Mouse (Mus musculus) MEL (cell line): ENCODE measurements around the gene Kdm6b. TPM values are rescaled to one million over a fixed set of nuclear protein-coding genes. Genes with fewer than 3 reads are reported as not detected.
A peak's percentile ranks its signal among the peaks of the same experiment; 100 is the strongest.
"Not testable (repeated sequence)": the region's sequence is repeated elsewhere in the genome, so short reads cannot be mapped to it uniquely, and the experiment has no call there.

Source experiments
- DNase-seq: peaks from one replicate; pipeline ENCODE4 v3.0.0; 2011; ENCODE audit warnings: low read depth, low spot score
- H3K27ac ChIP-seq: 2 replicates; pipeline ENCODE4 v1.5.1; 2012; ENCODE audit warnings: low read depth, mild to moderate bottlenecking, control low read depth, low read length, moderate library complexity; ENCODE audit not compliant: control insufficient read depth
- H3K27me3 ChIP-seq, 2 experiments: fragments of 150-350 bp in 1 of 2; sonication (generic) in 1 of 2; 2 replicates each; pipeline ENCODE4 v1.6.1; 2012; ENCODE audit warnings: low read length in 2 of 2, mild to moderate bottlenecking in 2 of 2, improper control_type of control experiment in 1 of 2, moderate library complexity in 1 of 2; ENCODE audit not compliant: insufficient read depth in 2 of 2, control insufficient read depth in 1 of 2
- H3K36me3 ChIP-seq, 2 experiments: 2 replicates each; pipeline ENCODE4 v1.6.1; 2012 to 2014; ENCODE audit warnings: low read length in 2 of 2, improper control_type of control experiment in 1 of 2, inconsistent platforms in 1 of 2, mild to moderate bottlenecking in 1 of 2; ENCODE audit not compliant: insufficient read depth in 2 of 2, control insufficient read depth in 1 of 2
- H3K4me1 ChIP-seq, 2 experiments: fragments of 150-350 bp in 1 of 2; sonication (generic) in 1 of 2; 2 replicates each; pipeline ENCODE4 v1.6.1; 2012; ENCODE audit warnings: low read length in 2 of 2, improper control_type of control experiment in 1 of 2, mild to moderate bottlenecking in 1 of 2; ENCODE audit not compliant: insufficient read depth in 2 of 2, control insufficient read depth in 1 of 2
- H3K4me3 ChIP-seq, 2 experiments: fragments of 150-350 bp in 1 of 2; sonication (generic) in 1 of 2; 2 replicates each; pipeline ENCODE4 v1.5.1; 2012; ENCODE audit warnings: low read depth in 2 of 2, low read length in 2 of 2, mild to moderate bottlenecking in 2 of 2, moderate library complexity in 2 of 2, control low read depth in 1 of 2, improper control_type of control experiment in 1 of 2; ENCODE audit not compliant: control insufficient read depth in 1 of 2, insufficient read depth in 1 of 2
- H3K79me2 ChIP-seq: 2 replicates; pipeline ENCODE4 v1.6.1; 2012; ENCODE audit warnings: mild to moderate bottlenecking, low read length, moderate library complexity; ENCODE audit not compliant: control insufficient read depth, poor library complexity, insufficient read depth
- H3K9ac ChIP-seq: 2 replicates; pipeline ENCODE4 v1.6.1; 2012; ENCODE audit warnings: low read depth, mild to moderate bottlenecking, control low read depth, low read length, moderate library complexity; ENCODE audit not compliant: control insufficient read depth, poor library complexity, severe bottlenecking
- H3K9me3 ChIP-seq: fragments of 150-350 bp; sonication (generic); replicated peaks from 2 replicates; pipeline ENCODE4 v1.6.1; 2012; ENCODE audit warnings: mild to moderate bottlenecking, low read length, improper control_type of control experiment, moderate library complexity; ENCODE audit not compliant: insufficient read depth
- CHD2 ChIP-seq: IDR thresholded peaks from 2 replicates; pipeline ENCODE4 v1.6.1; 2011; ENCODE audit warnings: low read length, improper control_type of control experiment
- CTCF ChIP-seq, 3 experiments: IDR thresholded peaks in 2 of 3; conservative IDR thresholded peaks in 1 of 3; 2 replicates each; pipeline ENCODE4 v1.5.1; 2011 to 2012; ENCODE audit warnings: low read length in 3 of 3, low read depth in 2 of 3, mild to moderate bottlenecking in 2 of 3, improper control_type of control experiment in 1 of 3, inconsistent platforms in 1 of 3, mixed read lengths in 1 of 3, moderate library complexity in 1 of 3; ENCODE audit not compliant: control insufficient read depth in 1 of 3, insufficient read depth in 1 of 3, poor library complexity in 1 of 3, severe bottlenecking in 1 of 3
- E2F4 ChIP-seq: IDR thresholded peaks from 2 replicates; pipeline ENCODE4 v1.6.1; 2011; ENCODE audit warnings: low read depth, low read length, improper control_type of control experiment, borderline replicate concordance
- ELF1 ChIP-seq: IDR thresholded peaks from 2 replicates; pipeline ENCODE4 v1.6.1; 2014; ENCODE audit warnings: low read depth, mild to moderate bottlenecking, inconsistent platforms, low read length, improper control_type of control experiment, moderate library complexity
- ETS1 ChIP-seq: IDR thresholded peaks from 2 replicates; pipeline ENCODE4 v1.6.1; 2012; ENCODE audit warnings: low read depth, mild to moderate bottlenecking, inconsistent platforms, low read length, improper control_type of control experiment, moderate library complexity
- GABPA ChIP-seq: IDR thresholded peaks from 2 replicates; pipeline ENCODE4 v1.6.1; 2012; ENCODE audit warnings: low read depth, mild to moderate bottlenecking, inconsistent platforms, low read length, improper control_type of control experiment, moderate library complexity
- HCFC1 ChIP-seq: IDR thresholded peaks from 2 replicates; pipeline ENCODE4 v1.6.1; 2012; ENCODE audit warnings: low read depth, mild to moderate bottlenecking, inconsistent platforms, low read length, improper control_type of control experiment, moderate library complexity
- JUND ChIP-seq: IDR thresholded peaks from 2 replicates; pipeline ENCODE4 v1.6.1; 2011; ENCODE audit warnings: low read depth, mild to moderate bottlenecking, improper control_type of control experiment, low read length
- KAT2A ChIP-seq: conservative IDR thresholded peaks from 2 replicates; pipeline ENCODE4 v1.6.1; 2012; ENCODE audit warnings: low read depth, low read length, improper control_type of control experiment, inconsistent platforms
- MAFK ChIP-seq: IDR thresholded peaks from 2 replicates; pipeline ENCODE4 v1.6.1; 2011; ENCODE audit warnings: low read depth, mild to moderate bottlenecking, low read length, improper control_type of control experiment, borderline replicate concordance
- MAX ChIP-seq: IDR thresholded peaks from 2 replicates; pipeline ENCODE4 v1.6.1; 2011; ENCODE audit warnings: low read length, improper control_type of control experiment
- MXI1 ChIP-seq: IDR thresholded peaks from 2 replicates; pipeline ENCODE4 v1.6.1; 2011; ENCODE audit warnings: mild to moderate bottlenecking, low read depth, low read length, improper control_type of control experiment
- MYB ChIP-seq: IDR thresholded peaks from 2 replicates; pipeline ENCODE4 v1.6.1; 2011; ENCODE audit warnings: mild to moderate bottlenecking, low read depth, low read length, improper control_type of control experiment
- MYC ChIP-seq: IDR thresholded peaks from 2 replicates; pipeline ENCODE4 v1.6.1; 2011; ENCODE audit warnings: low read depth, mild to moderate bottlenecking, low read length, improper control_type of control experiment, moderate library complexity
- NELFE ChIP-seq: IDR thresholded peaks from 2 replicates; pipeline ENCODE4 v1.6.1; 2011; ENCODE audit warnings: low read depth, low read length, improper control_type of control experiment
- NRF1 ChIP-seq: IDR thresholded peaks from 2 replicates; pipeline ENCODE4 v1.6.1; 2014; ENCODE audit warnings: low read depth, mild to moderate bottlenecking, inconsistent platforms, low read length, improper control_type of control experiment, moderate library complexity; ENCODE audit not compliant: poor library complexity, insufficient read depth, severe bottlenecking
- POLR2A ChIP-seq, 2 experiments: IDR thresholded peaks; 2 replicates each; pipeline ENCODE4 v1.6.1; 2011 to 2012; ENCODE audit warnings: low read length in 2 of 2, mild to moderate bottlenecking in 2 of 2, control low read depth in 1 of 2, improper control_type of control experiment in 1 of 2, low read depth in 1 of 2, moderate library complexity in 1 of 2; ENCODE audit not compliant: control insufficient read depth in 1 of 2, insufficient read depth in 1 of 2, poor library complexity in 1 of 2
- POLR2AphosphoS5 ChIP-seq: IDR thresholded peaks from 2 replicates; pipeline ENCODE4 v1.6.1; 2012; ENCODE audit warnings: low read depth, borderline replicate concordance, mild to moderate bottlenecking, inconsistent platforms, low read length, moderate library complexity, mixed read lengths
- RAD21 ChIP-seq: IDR thresholded peaks from 2 replicates; pipeline ENCODE4 v1.6.1; 2011; ENCODE audit warnings: mild to moderate bottlenecking, low read depth, low read length, improper control_type of control experiment
- RCOR1 ChIP-seq: IDR thresholded peaks from 2 replicates; pipeline ENCODE4 v1.6.1; 2012; ENCODE audit warnings: low read depth, mild to moderate bottlenecking, inconsistent platforms, low read length, improper control_type of control experiment
- SIN3A ChIP-seq: IDR thresholded peaks from 2 replicates; pipeline ENCODE4 v1.6.1; 2012; ENCODE audit warnings: low read length, improper control_type of control experiment, inconsistent platforms
- SMC3 ChIP-seq: IDR thresholded peaks from 2 replicates; pipeline ENCODE4 v1.6.1; 2011; ENCODE audit warnings: low read depth, low read length, improper control_type of control experiment
- TAL1 ChIP-seq: IDR thresholded peaks from 2 replicates; pipeline ENCODE4 v1.6.1; 2012; ENCODE audit warnings: mild to moderate bottlenecking, inconsistent platforms, low read length, moderate library complexity, mixed read lengths
- TBP ChIP-seq: IDR thresholded peaks from 2 replicates; pipeline ENCODE4 v1.8.0; 2011; ENCODE audit warnings: low read depth, low read length, improper control_type of control experiment
- TCF12 ChIP-seq: IDR thresholded peaks from 2 replicates; pipeline ENCODE4 v1.6.1; 2014; ENCODE audit warnings: low read depth, mild to moderate bottlenecking, inconsistent platforms, low read length, improper control_type of control experiment, moderate library complexity
- ZNF384 ChIP-seq: IDR thresholded peaks from 2 replicates; pipeline ENCODE4 v1.6.1; 2012; ENCODE audit warnings: low read depth, mild to moderate bottlenecking, inconsistent platforms, low read length, improper control_type of control experiment
- polyA plus RNA-seq, 2 experiments: library from polyadenylated mRNA; stranded (reverse) in 1 of 2; unstranded in 1 of 2; fragments of >175 nt in 1 of 2; fragments of >200 nt in 1 of 2; gene quantifications; 2 replicates each; pipeline versions ENCODE4 v1.2.1 to v1.2.4; 2012; ENCODE audit warnings: low replicate concordance in 2 of 2, low read depth in 1 of 2; ENCODE audit not compliant: insufficient read length in 2 of 2, insufficient read depth in 1 of 2, missing spikeins in 1 of 2
- total RNA-seq: library from RNA; depleted of rRNA; stranded (reverse); fragments of 300-350 nt; gene quantifications from 2 replicates; pipeline ENCODE4 v1.2.3, GENCODE M21; 2012

Gene Kdm6b
- total and polyA plus RNA-seq, 3 experiments, result 5.8 to 43.4 (median 25.0) TPM

DNA sequence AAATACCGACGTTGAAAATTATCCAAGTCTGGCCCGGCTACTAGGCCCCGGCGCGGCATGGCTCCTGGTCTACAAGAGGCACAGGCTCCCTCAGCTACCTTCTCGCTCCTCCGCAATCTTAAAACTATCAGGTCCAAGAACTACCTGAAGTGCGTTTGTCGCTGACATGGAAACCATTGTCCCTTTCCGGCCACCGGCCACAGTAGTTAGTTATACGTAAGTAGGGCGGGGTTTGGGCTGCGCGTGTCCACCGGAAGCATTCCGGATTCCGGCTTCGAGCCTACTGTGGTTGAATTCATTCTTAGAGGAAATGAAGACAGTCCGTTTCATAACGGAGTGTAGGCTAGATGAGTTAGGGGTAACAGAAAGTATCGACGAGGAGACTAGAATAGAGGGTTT is 18.2 kb downstream of the Kdm6b start, which contains the start of the genes Naa38 and Cyb5d1:
TSS of gene Naa38 (plus strand) at position 253 of the 399 bp plus-strand sequence.
TSS of gene Cyb5d1 (minus strand) at position 397 of the 399 bp plus-strand sequence.
- H3K27ac ChIP-seq, result peak within 1 kb of the TSS; percentile 88
- H3K27me3 ChIP-seq, H3K9me3 ChIP-seq, H3K36me3 ChIP-seq, H3K4me1 ChIP-seq, H3K79me2 ChIP-seq: not testable (repeated sequence)
- peak within 1 kb of the TSS; percentile 85 for H3K9ac ChIP-seq
- peak within 1 kb of the TSS; percentile 54 to 67 for H3K4me3 ChIP-seq
- peak; percentile 97 for DNase-seq
- TF ChIP-seq ETS1, result peak; percentile 44; the same call in 1 of the 2 replicates
- TF ChIP-seq MYC, result peak; percentile 87
- TF ChIP-seq MYB, result 0 out of 2 replicates have a peak, but pooled peaks have one; percentile 30
- TF ChIP-seq ELF1, result peak; percentile 79
- TF ChIP-seq MXI1, result peak; percentile 71
- peak in 1 of 2 experiments; percentile 35; a peak in 1 of 4 replicates for TF ChIP-seq POLR2A (IDR thresholded peaks at IDR 0.05; ENCODE audit: control insufficient read depth in 1 of 2, insufficient read depth in 1 of 2, low read depth in 1 of 2, low read length in 2 of 2, poor library complexity in 1 of 2)
- TF ChIP-seq SIN3A, result peak; percentile 84
- 0 out of 2 replicates have a peak, but pooled peaks have one; percentile 29 for TF ChIP-seq MAX
- peak; percentile 61 for TF ChIP-seq NELFE
- TF ChIP-seq HCFC1, result peak; percentile 73
- peak; percentile 49; the same call in 1 of the 2 replicates for TF ChIP-seq NRF1

DNA sequence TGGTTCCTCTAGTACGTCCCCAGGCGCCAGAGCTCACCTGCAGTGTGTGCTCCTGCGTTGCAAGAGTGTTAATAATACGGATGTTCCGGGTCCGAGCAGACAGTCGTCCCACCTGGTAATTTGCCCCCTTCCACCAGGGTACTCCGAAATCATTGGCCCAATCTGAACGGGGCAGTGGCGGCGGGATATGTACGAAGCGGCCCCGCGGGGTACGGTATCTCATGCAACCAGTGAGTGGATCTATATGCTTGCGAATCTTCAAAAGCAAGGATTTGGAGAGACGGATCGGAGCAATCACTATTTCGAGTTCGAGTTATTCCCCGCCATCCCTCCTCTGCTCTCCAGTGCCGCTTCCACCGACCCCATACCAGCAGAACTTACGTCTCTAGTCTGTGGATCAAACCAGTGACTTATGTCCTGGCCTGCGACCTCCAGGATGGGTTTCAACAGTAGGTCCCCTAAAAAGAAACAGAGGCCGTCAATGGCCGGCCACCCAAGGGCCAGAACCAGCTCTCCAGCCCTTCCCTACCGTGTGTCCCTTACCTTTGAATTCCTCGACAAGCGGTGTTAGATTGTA is 18.8 kb downstream of the Kdm6b start:
- H3K36me3 ChIP-seq, H3K4me1 ChIP-seq, H3K27me3 ChIP-seq, H3K9me3 ChIP-seq, H3K79me2 ChIP-seq: not testable (repeated sequence)
- H3K27ac ChIP-seq, result peak overlapping the region; percentile 88
- peak; percentile 48 for DNase-seq
- peak overlapping the region; percentile 52 to 67 for H3K4me3 ChIP-seq
- TF ChIP-seq SIN3A, result peak; percentile 3; the same call in 1 of the 2 replicates
- peak overlapping the region; percentile 78 for H3K9ac ChIP-seq

DNA sequence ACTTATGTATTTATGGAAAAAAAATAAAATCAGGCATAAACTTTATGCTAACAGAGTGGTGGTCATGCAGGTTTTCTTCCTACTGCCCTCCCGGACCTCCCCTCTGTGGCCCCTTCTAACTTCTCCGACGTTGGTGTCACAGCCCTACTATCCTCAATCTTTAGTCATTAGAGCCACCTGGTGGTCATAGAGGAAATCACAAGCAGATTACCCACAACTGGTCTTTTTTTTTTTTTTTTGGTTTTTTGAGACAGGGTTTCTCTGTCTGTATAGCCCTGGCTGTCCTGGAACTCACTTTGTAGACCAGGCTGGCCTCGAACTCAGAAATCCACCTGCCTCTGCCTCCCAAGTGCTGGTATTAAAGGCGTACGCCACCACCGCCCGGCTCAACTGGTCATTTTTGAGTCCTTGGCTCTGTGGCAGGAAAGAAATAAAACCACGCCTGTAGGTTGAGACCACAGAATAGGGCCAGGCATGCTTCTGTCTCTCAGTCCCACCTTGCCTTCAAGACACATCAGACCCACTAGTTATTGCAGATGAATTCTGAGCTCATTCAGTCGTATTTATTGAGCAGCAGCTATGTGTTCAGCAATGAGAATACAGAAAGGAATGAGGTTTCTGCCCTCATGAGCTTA is 23.0 kb downstream of the Kdm6b start:
- H3K27ac ChIP-seq, result no peak overlapping the region
- no peaks in the 10 kb centered on the region for H3K4me1 ChIP-seq
- H3K4me3 ChIP-seq, result no peak overlapping the region
- no peaks in the 10 kb centered on the region for H3K27me3 ChIP-seq
- H3K36me3 ChIP-seq, result no peaks in the 10 kb centered on the region; a peak in 1 of 4 replicates
- peak; percentile 86 for DNase-seq
- peaks cover 7% of the 10 kb centered on the region for H3K79me2 ChIP-seq
- H3K9ac ChIP-seq, result no peak overlapping the region
- no peaks in the 10 kb centered on the region for H3K9me3 ChIP-seq
- TF ChIP-seq JUND (no peak), TCF12 (no peak), POLR2AphosphoS5 (no peak), ELF1 (no peak), GABPA (no peak), TBP (no peak), KAT2A (no peak), RCOR1 (no peak), SMC3 (peak; percentile 92), ZNF384 (peak; percentile 98), CHD2 (no peak), TAL1 (no peak), MAFK (no peak), E2F4 (no peak), CTCF (IDR thresholded peaks at IDR 0.05 in 2 of 3, conservative IDR thresholded peaks at IDR 0.05 in 1 of 3; ENCODE audit: control insufficient read depth in 1 of 3, insufficient read depth in 1 of 3, low read depth in 2 of 3, low read length in 3 of 3, poor library complexity in 1 of 3, severe bottlenecking in 1 of 3) (peak; percentile 48 to 80 (median 49); a peak in 5 of 6 replicates), MYC (no peak), RAD21 (peak; percentile 81)
